Mouse (Mus musculus): Measurements from ENCODE around the gene Lmo7.

GRCm38 (mm10) chr14:101859305-101859886, 129.6 kb downstream of the Lmo7 start:
- TF ChIP-seq CTCF (IDR thresholded peaks at IDR 0.05; ENCODE audit: extremely low read depth, insufficient read depth, insufficient read length, insufficient replicate concordance) (no peak), POLR2A (IDR thresholded peaks at IDR 0.05; ENCODE audit: low read depth, low read length) (no peak)

All from spleen, adult 2 months (tissue).